Mouse (Mus musculus) ES-CJ7 (cell line): Measurements from ENCODE around the gene Slc29a2.

Experiments
- DNase-seq: peaks from one replicate; pipeline ENCODE4 v3.0.0; 2011; ENCODE audit warnings: low read depth, low spot score

Slc29a2 gene

GRCm38 (mm10) chr19:5058801-5059771 is 35.4 kb downstream of the Slc29a2 start:
- DNase-seq, result peak; percentile 89

GRCm38 (mm10) chr19:5060365-5061330 is 37.0 kb downstream of the Slc29a2 start:
- peak; percentile 82 for DNase-seq

GRCm38 (mm10) chr19:5062041-5062440 is 38.4 kb downstream of the Slc29a2 start:
- DNase-seq, result no peak

- DNase-seq, result no peak
Measured at GRCm38 (mm10) chr19:5062446-5062845, 38.8 kb downstream of the Slc29a2 start.

GRCm38 (mm10) chr19:5065104-5065503 is 41.4 kb downstream of the Slc29a2 start:
- no peak for DNase-seq

GRCm38 (mm10) chr19:5067040-5067799 is 43.6 kb downstream of the Slc29a2 start:
- peak; percentile 34 for DNase-seq

GRCm38 (mm10) chr19:5067867-5068569 is 44.4 kb downstream of the Slc29a2 start, which contains the start of gene Cd248:
TSS of gene Cd248 (plus strand) at chr19:5068078.
- DNase-seq, result no peak

- DNase-seq, result no peak
Measured at GRCm38 (mm10) chr19:5068570-5069234, 45.0 kb downstream of the Slc29a2 start.

- no peak for DNase-seq
Measured at GRCm38 (mm10) chr19:5069486-5069885, 45.8 kb downstream of the Slc29a2 start.

- DNase-seq, result no peak
Measured at GRCm38 (mm10) chr19:5069978-5070377, 46.3 kb downstream of the Slc29a2 start.

- no peak for DNase-seq
Measured at GRCm38 (mm10) chr19:5071077-5071476, 47.4 kb downstream of the Slc29a2 start.

- DNase-seq, result peak; percentile 95
Measured at GRCm38 (mm10) chr19:5071545-5072369, 48.1 kb downstream of the Slc29a2 start.

GRCm38 (mm10) chr19:5072389-5073019 is 48.8 kb downstream of the Slc29a2 start:
- DNase-seq, result peak; percentile 88

GRCm38 (mm10) chr19:5073028-5073427 is 49.4 kb downstream of the Slc29a2 start:
- DNase-seq, result peak; percentile 90

GRCm38 (mm10) chr19:5073518-5073917 is 49.9 kb downstream of the Slc29a2 start:
- DNase-seq, result no peak

- DNase-seq, result no peak
Measured at GRCm38 (mm10) chr19:5079279-5079678, 55.6 kb downstream of the Slc29a2 start.
